Mouse (Mus musculus): Measurements from ENCODE around the gene Sox12.
"Not testable (repeated sequence)": the region's sequence is repeated elsewhere in the genome, so short reads cannot be mapped to it uniquely, and the experiment has no call there.

The Sox12 gene

DNA sequence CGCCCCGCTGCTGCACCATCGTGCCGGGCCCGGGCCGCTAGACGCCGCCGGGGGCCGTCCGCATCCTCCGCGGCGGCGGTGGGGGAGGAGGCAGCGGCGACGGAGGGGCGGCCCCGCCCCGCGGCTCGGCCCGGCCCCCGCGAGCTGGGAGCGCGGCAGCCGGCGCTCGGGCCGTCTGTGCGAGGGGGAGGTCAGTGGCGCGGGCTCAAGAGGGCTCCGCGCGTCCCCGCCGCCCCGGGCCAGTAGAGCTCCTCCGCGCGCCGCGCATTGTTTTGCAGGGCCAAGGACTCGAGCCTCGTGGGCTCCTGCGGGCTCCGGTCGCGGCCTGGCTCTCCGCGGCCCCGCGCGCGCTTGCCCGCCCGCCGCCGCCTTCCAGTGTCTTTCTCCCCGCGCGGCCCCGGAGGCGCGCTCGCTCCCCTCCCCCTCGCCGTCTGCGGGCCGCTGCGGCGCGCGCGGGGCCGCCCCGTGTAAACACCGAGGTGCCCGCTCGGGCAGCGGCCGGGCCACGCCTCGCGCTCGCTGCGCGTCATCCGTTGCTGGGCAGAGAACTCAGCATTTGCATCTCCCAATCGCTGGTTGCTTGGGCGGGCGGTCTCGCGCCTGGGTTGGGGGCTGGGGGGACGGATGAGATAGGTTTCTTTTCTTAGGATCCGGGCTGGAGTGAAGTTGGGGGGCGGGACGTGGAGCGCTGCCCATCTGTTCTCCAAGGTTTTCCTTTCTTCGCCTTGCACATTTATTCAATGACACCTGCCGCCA lies at the start of gene Sox12:
Gene Sox12 (minus strand): TSS at position 384 of the 756 bp plus-strand sequence.
- peak; percentile 95 to 99 for DNase-seq (ENCODE audit: low spot score in 2 of 2)

DNA sequence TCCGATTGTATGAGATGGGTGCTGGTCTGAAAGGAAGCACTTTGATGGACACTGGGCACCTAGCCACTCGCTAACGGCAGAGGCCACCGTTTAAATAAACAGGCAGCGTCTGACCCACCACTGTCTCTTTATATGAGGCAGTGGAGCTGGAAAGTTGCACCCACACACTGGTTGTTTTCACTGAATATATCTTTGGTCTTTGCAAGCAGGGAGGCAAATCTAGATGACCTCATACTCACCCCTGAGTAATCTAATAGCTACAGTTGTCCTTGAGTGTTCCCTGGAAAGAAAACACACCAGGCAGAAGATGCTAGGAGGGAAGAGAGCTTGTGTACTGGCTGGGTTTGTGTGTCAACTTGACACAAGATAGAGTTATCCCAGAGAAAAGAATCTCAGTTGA lies 49.6 kb upstream of the Sox12 start:
- DNase-seq (ENCODE audit: low spot score in 2 of 2): no peak

DNA sequence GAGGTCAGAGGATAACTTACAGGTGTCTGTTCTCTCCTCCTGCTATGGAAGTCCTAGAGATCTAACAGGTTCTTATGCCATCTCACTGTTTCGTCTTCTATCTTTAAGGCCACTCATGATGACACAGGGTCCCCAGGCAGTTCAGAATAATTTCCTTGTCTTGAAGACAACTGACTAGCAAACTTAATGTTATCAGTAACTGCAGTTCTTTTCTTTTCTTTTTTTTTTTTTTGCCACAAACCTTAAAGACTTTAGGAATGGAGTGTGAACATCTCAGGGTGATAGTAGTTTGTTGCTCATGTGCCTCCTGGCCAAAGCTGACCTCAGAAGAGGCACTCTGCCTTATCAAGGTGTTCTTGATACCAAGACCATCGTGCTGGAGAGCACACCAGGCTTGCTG lies 48.8 kb upstream of the Sox12 start:
- no peak for DNase-seq (ENCODE audit: low spot score in 2 of 2)

- DNase-seq (ENCODE audit: low spot score in 2 of 2): no peak
Measured at GRCm38 (mm10) chr2:152443281-152443680, 45.4 kb upstream of the Sox12 start.

DNA sequence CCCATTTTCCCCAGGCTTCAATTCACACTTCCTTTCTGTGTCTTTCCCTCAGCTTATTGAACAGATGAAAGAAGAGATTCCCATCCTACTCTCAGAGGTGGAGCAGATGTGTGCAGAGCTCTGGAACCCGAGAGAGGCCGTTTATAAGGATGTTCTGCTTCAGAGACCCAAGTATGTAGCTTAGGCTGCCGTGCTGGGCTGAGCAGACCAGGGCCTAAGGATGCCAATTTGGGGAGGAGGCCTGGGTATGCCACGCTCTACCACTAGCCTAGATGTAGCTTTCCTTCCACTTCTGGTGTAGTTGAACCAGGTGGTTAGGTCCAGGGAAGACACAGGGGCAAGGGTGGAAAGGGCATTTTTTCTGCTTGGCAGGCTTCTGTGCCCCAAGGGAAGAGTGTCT lies 44.5 kb upstream of the Sox12 start:
- DNase-seq (ENCODE audit: low spot score in 2 of 2): no peak

DNA sequence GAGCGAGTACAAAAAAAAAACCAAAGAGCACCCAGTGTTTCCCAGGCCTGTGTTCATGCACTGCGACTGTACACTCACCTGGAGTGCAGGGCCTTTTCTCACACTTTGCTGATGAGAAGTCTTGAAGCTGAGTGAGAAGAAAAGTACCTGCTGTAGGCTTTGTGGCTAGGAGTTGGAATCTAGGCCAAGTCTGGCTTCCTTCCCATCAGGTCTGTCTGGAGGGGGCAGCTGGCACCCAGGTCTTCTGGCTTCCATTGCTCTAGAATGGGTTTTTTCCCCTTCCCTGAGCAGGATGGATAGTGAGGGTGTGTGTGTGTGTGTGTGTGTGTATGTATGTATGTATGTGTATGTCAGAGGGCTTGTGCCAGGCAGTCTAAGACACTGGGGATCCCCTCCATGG lies 42.0 kb upstream of the Sox12 start:
- DNase-seq (ENCODE audit: low spot score in 2 of 2): no peak

DNA sequence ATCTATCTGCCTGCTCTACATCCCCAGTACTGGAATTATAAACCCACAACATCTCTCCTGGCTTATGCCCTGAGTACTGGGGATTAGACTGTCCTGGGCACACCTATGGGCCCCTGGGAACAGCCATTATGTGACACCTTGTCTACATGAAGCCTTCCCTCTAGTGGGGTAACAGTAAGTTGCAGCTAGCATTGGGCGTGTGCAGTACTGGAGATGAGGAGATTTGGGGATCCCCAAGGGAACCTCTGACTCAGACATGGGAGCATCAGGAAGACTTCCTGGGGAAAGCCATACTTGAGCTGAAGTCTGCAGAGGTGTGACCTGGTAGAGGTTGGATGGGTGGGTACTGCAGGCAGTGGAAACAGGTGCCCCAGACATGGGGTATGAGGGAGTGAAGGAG lies 41.1 kb upstream of the Sox12 start:
- DNase-seq (ENCODE audit: low spot score in 2 of 2): no peak

- DNase-seq (ENCODE audit: low spot score in 2 of 2): peak; percentile 78 to 94
Measured at GRCm38 (mm10) chr2:152436983-152437860, 39.4 kb upstream of the Sox12 start.

DNA sequence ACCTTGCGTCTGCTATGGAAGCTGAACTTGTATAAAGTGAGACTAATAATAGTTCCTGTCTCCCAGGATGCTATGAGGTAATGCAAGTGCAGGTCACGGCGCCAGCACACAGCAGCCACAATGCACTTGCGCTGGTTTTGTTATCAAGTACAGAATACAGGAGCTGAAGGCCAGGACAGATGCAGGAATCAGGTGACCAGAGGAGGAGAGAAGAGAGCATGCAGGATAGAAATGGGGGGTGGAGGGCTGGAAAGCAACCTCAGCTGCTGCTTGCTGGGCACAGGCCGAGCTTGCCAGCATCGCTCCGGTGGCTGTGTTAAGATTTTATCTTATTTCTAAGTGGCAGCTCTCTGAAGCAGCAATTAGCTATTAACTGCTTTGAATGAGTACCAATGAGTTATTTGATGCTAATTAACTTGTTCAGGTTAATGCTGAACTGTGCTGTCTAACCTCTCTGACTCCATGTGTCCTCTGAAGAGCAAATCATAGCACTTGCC lies 38.6 kb upstream of the Sox12 start:
- DNase-seq (ENCODE audit: low spot score in 2 of 2): no peak

GRCm38 (mm10) chr2:152428481-152428880 lies 30.6 kb upstream of the Sox12 start:
- DNase-seq (ENCODE audit: low spot score in 2 of 2): not testable (repeated sequence)

- no peak for DNase-seq (ENCODE audit: low spot score in 2 of 2)
Measured at GRCm38 (mm10) chr2:152427493-152427892, 29.6 kb upstream of the Sox12 start.

GRCm38 (mm10) chr2:152415786-152416185 lies 17.9 kb upstream of the Sox12 start:
- DNase-seq (ENCODE audit: low spot score in 2 of 2): no peak

- no peak for DNase-seq (ENCODE audit: low spot score in 2 of 2)
Measured at GRCm38 (mm10) chr2:152415287-152415686, 17.4 kb upstream of the Sox12 start, which contains the start of gene 6820408C15Rik. Gene 6820408C15Rik (plus strand): TSS chr2:152415587.

DNA sequence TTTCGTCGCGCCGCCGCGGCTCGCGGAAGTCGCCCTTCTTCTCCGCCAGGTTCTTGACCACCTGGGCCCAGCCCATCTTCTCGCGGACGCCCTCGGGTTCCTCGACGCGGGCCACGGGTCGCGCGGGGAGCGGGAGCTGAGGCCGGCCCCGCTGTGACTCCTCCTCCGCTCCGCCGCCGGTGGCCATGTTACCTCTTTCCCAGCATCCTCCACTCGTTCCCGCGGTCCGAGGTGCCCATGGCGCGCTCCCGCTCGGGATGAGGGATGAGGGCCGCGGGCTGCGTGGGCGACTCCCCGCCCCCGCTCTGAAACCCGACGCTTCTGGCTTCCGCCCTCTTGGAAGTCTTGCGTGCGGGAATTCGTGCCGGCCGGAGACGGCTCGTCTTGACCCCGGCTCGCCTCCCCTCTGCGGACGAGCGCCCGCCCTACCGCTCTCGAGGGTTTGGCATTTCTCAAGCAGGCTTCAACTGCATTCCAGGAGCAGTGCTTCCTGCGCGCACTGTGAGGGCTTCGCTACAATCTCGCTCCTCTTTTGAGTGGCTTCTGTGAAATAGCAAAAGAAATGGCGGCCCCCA lies 16.8 kb upstream of the Sox12 start, which contains the start of gene Zcchc3:
Gene Zcchc3 (minus strand): TSS at position 437 of the 575 bp plus-strand sequence.
- DNase-seq (ENCODE audit: low spot score in 2 of 2): peak; percentile 79 to 90

DNA sequence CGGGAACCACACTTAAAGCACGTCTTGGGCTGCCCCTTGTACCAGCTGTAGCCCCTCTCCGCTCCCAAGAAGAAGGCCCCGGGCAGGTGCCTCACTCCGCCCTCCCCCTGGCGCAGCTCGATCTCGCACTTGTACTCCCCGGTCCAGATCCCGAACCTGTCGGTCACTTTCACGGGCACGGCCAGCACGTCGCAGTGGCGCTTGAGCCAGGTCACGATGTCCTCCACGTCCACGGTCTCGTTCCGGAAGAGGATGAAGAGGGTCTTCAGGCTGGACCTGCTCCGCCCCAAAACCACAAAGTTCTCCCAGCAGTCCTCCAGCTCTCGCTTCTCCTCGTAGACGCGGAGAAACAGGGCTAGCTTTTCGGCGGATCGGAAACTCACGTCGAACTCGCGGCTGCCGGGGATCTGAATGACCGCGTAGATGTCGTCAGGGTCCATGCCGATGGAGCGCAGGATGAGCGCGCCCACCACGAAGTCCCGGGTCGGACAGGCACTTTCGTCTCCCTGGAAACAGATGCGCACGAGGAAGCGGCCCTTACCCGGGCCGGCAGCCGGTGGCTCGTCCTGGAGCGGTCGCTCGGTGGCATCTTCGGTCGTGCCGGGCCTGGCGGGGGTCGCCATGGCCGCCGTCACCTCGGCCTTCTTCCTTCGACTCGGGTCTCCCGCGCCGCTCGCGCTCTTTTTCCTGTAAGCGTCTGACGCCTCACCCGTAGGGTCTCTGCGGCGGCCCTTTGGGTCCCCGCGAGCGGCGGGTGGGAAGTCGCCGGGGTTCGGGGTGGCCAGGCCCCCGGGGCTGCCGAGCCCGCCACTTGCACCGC lies 16.1 kb upstream of the Sox12 start:
- peak; percentile 38 to 75 for DNase-seq (ENCODE audit: low spot score in 2 of 2)

- peak in 1 of 2 experiments; percentile 32 for DNase-seq (ENCODE audit: low spot score in 2 of 2)
Measured at GRCm38 (mm10) chr2:152413158-152413764, 15.4 kb upstream of the Sox12 start.

- no peak for DNase-seq (ENCODE audit: low spot score in 2 of 2)
Measured at GRCm38 (mm10) chr2:152412526-152413157, 14.8 kb upstream of the Sox12 start.

GRCm38 (mm10) chr2:152411471-152411870 lies 13.6 kb upstream of the Sox12 start:
- no peak for DNase-seq (ENCODE audit: low spot score in 2 of 2)

GRCm38 (mm10) chr2:152410971-152411371 lies 13.1 kb upstream of the Sox12 start:
- DNase-seq (ENCODE audit: low spot score in 2 of 2): peak; percentile 43 to 69

- DNase-seq (ENCODE audit: low spot score in 2 of 2): no peak
Measured at GRCm38 (mm10) chr2:152409781-152410180, 11.9 kb upstream of the Sox12 start.
